Mouse (Mus musculus) kidney, postnatal 0 days (tissue): ENCODE results near the gene Erc2. TPM values are rescaled to one million over a fixed set of nuclear protein-coding genes. Genes with fewer than 3 reads are reported as not detected.

ENCODE experiments used
- ATAC-seq: fragments of 200-750 bp; cut with Nextera tagmentation; replicated peaks from 2 replicates; pipeline ENCODE4 v1.8.0; 2017; ENCODE audit warnings: low read depth, moderate number of reproducible peaks, moderate TSS enrichment, moderate library complexity; ENCODE audit not compliant: low FRiP score
- DNase-seq: peaks from one replicate; pipeline ENCODE4 v3.0.0-alpha.2; 2016; ENCODE audit warnings: low spot score
- H3K27ac ChIP-seq: fragments of 300-500 bp; sonication (generic); 2 replicates; pipeline ENCODE4 v1.5.1; 2014; ENCODE audit warnings: mild to moderate bottlenecking
- H3K27me3 ChIP-seq: fragments of 300-500 bp; sonication (generic); 2 replicates; pipeline ENCODE4 v1.6.1; 2014; ENCODE audit warnings: low read length, mixed read lengths; ENCODE audit not compliant: insufficient read depth
- H3K36me3 ChIP-seq: fragments of 300-500 bp; sonication (generic); 2 replicates; pipeline ENCODE4 v1.6.1; 2014; ENCODE audit warnings: low read length, mixed read lengths; ENCODE audit not compliant: insufficient read depth
- H3K4me1 ChIP-seq: fragments of 300-500 bp; sonication (generic); replicated peaks from 2 replicates; pipeline ENCODE4 v1.6.1; 2014; ENCODE audit warnings: antibody characterized with exemption, low read length, mixed read lengths; ENCODE audit not compliant: insufficient read depth
- H3K4me2 ChIP-seq: fragments of 300-500 bp; sonication (generic); 2 replicates; pipeline ENCODE4 v1.6.1; 2014; ENCODE audit warnings: mild to moderate bottlenecking, low read length, moderate library complexity, mixed read lengths
- H3K4me3 ChIP-seq: fragments of 300-500 bp; sonication (generic); replicated peaks from 2 replicates; pipeline ENCODE4 v1.5.1; 2014; ENCODE audit warnings: low read depth, low read length
- H3K9ac ChIP-seq: fragments of 300-500 bp; sonication (generic); 2 replicates; pipeline ENCODE4 v1.6.1; 2014; ENCODE audit warnings: low read depth, low read length
- H3K9me3 ChIP-seq: fragments of 300-500 bp; sonication (generic); replicated peaks from 2 replicates; pipeline ENCODE4 v1.6.1; 2016; ENCODE audit warnings: low read length, inconsistent platforms, mixed read lengths
- CTCF ChIP-seq: IDR thresholded peaks from 2 replicates; pipeline ENCODE4 v1.5.1; 2016; ENCODE audit warnings: antibody characterized with exemption, low read depth, mild to moderate bottlenecking, moderate library complexity
- WGBS: fragments of 180-500 bp; shearing (Covaris S2); extraction: QIAGEN DNeasy Blood & Tissue Kit; methylation state at CpG from one replicate; pipeline ENCODE4 v1.1.7; 2014; 5-methylcytosine and 5-hydroxymethylcytosine counted together
- polyA plus RNA-seq: library from polyadenylated mRNA; unstranded; fragments of >200 nt; fragmentation: Nextera tagmentation; extraction: Ambion mirVana; gene quantifications from 2 replicates; pipeline ENCODE4 v1.2.1, GENCODE M21; 2015

The Erc2 gene
- polyA plus RNA-seq, 1 experiment from 2014 or later: 6.8 TPM

GRCm38 (mm10) chr14:28505051-28505585, 882.9 kb downstream of the Erc2 start:
- H3K27ac ChIP-seq: peak overlapping the region; percentile 89
- 0 out of 2 replicates have a peak, but pooled peaks cover 16% of the 10 kb centered on the region for H3K27me3 ChIP-seq
- H3K9ac ChIP-seq: peak overlapping the region; percentile 58
- H3K4me3 ChIP-seq: peak overlapping the region; percentile 53
- DNase-seq: peak; percentile 83
- no peaks in the 10 kb centered on the region for H3K36me3 ChIP-seq
- H3K4me2 ChIP-seq: peak overlapping the region; percentile 86
- 1% methylated on average over 22 of the region's 22 CpGs for WGBS
- peak; percentile 16 for TF ChIP-seq CTCF
- peak; percentile 38; the same call in 1 of the 2 replicates for ATAC-seq
- no peaks in the 10 kb centered on the region for H3K9me3 ChIP-seq
- H3K4me1 ChIP-seq: peaks cover 6% of the 10 kb centered on the region; the same call in 1 of the 2 replicates

GRCm38 (mm10) chr14:28505586-28506375, 883.6 kb downstream of the Erc2 start:
- Histone ChIP-seq H3K9ac (peak overlapping the region; percentile 58), H3K4me2 (peak overlapping the region; percentile 86), H3K4me3 (peak overlapping the region; percentile 53), H3K9me3 (no peaks in the 10 kb centered on the region), H3K4me1 (peaks cover 13% of the 10 kb centered on the region; the same call in 1 of the 2 replicates), H3K27me3 (0 out of 2 replicates have a peak, but pooled peaks cover 18% of the 10 kb centered on the region), H3K36me3 (no peaks in the 10 kb centered on the region), H3K27ac (peak overlapping the region; percentile 89)
- DNase-seq (peak; percentile 59), ATAC-seq (peak; percentile 33; the same call in 1 of the 2 replicates)
- WGBS: under 1% methylated on average over 62 of the region's 62 CpGs
- TF ChIP-seq CTCF: no peak

DNA sequence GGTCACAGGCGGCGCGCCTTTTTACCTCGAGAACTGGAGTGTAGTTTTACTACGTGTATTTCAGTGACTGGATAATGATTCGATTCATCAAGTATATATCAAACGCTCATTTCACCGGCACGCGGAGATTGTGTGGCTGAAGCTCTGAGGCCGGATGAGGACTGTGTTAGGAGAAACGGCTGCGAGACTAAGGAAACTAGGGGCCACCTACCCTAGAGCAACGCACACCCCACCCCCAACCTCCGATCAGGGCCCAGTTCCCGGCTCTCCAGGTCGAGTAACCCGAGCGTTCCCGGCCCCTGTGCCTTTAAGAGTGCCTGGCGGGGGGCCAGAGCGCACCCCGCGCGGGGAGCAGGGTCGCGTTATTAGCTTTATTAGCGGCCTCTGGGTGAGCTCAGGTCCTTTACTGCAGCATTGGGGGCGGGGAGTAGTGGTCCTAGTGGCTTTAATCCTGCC, 884.2 kb downstream of the Erc2 start:
- H3K9me3 ChIP-seq: no peaks in the 10 kb centered on the region
- WGBS: under 1% methylated on average over 29 of the region's 29 CpGs
- TF ChIP-seq CTCF: no peak
- H3K36me3 ChIP-seq: no peaks in the 10 kb centered on the region
- peaks cover 14% of the 10 kb centered on the region; the same call in 1 of the 2 replicates for H3K4me1 ChIP-seq
- peak overlapping the region; percentile 86 for H3K4me2 ChIP-seq
- peak overlapping the region; percentile 58 for H3K9ac ChIP-seq
- ATAC-seq: peak; percentile 25; the same call in 1 of the 2 replicates
- H3K4me3 ChIP-seq: peak overlapping the region; percentile 53
- peak overlapping the region; percentile 89 for H3K27ac ChIP-seq
- peak; percentile 71 for DNase-seq
- 0 out of 2 replicates have a peak, but pooled peaks cover 18% of the 10 kb centered on the region for H3K27me3 ChIP-seq

- H3K36me3 ChIP-seq: no peaks in the 10 kb centered on the region
- 0 out of 2 replicates have a peak, but pooled peaks cover 18% of the 10 kb centered on the region for H3K27me3 ChIP-seq
- H3K9ac ChIP-seq: peak overlapping the region; percentile 58
- H3K4me1 ChIP-seq: peaks cover 14% of the 10 kb centered on the region; the same call in 1 of the 2 replicates
- TF ChIP-seq CTCF: no peak
- H3K4me2 ChIP-seq: peak overlapping the region; percentile 86
- WGBS: under 1% methylated on average over 15 of the region's 15 CpGs
- ATAC-seq (no peak), DNase-seq (peak; percentile 39)
- H3K4me3 ChIP-seq: peak overlapping the region; percentile 53
- H3K9me3 ChIP-seq: no peaks in the 10 kb centered on the region
- 0 out of 2 replicates have a peak overlapping the region, but pooled peaks have one; percentile 89 for H3K27ac ChIP-seq
These were observed 884.8 kb downstream of the Erc2 start for GRCm38 (mm10) chr14:28507011-28507410.

DNA sequence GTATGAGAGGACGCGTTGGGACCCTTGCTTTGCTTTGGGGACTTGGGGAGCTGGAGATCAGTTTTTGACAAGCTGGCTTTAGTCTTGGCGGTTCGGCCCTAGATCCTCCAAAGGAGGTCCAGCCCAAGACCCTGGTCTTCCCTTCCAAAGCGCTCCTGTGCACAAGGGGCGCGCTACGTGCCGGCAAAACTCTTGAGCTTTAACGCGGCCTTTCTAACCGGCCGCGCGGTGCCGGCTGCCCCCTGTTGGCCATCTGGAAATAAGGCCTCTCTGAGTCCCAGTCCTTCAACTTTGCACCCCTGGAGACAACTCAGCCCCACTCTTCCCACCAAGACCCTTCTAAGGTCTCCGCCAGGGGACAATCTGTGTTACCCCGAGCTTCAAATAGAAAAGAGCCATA, 885.2 kb downstream of the Erc2 start:
- ATAC-seq (no peak), DNase-seq (peak; percentile 91)
- WGBS: 5% methylated on average over 18 of the region's 18 CpGs
- no peak overlapping the region for H3K27ac ChIP-seq
- TF ChIP-seq CTCF: peak; percentile 91
- peak overlapping the region; percentile 86 for H3K4me2 ChIP-seq
- no peaks in the 10 kb centered on the region for H3K9me3 ChIP-seq
- no peaks in the 10 kb centered on the region for H3K36me3 ChIP-seq
- H3K9ac ChIP-seq: peak overlapping the region; percentile 58
- H3K27me3 ChIP-seq: peaks cover 18% of the 10 kb centered on the region; the same call in 1 of the 2 replicates
- H3K4me1 ChIP-seq: peaks cover 14% of the 10 kb centered on the region; the same call in 1 of the 2 replicates
- H3K4me3 ChIP-seq: peak overlapping the region; percentile 53
